Mouse (Mus musculus) embryonic facial prominence, embryonic 15.5 days (tissue): ENCODE data around the gene Ovch2. TPM values are rescaled to one million over a fixed set of nuclear protein-coding genes. Genes with fewer than 3 reads are reported as not detected.

ENCODE experiments used
- ATAC-seq: fragments of 200-750 bp; cut with Nextera tagmentation; 2 replicates; pipeline ENCODE4 v1.8.0; 2017; ENCODE audit warnings: low read depth, moderate TSS enrichment; ENCODE audit not compliant: insufficient number of reproducible peaks, low FRiP score, low TSS enrichment
- H3K27ac ChIP-seq: fragments of 300-500 bp; sonication (generic); replicated peaks from 2 replicates; pipeline ENCODE4 v1.5.1; 2015; ENCODE audit warnings: mild to moderate bottlenecking, inconsistent platforms
- H3K27me3 ChIP-seq: fragments of 300-500 bp; sonication (generic); 2 replicates; pipeline ENCODE4 v1.6.1; 2015; ENCODE audit warnings: inconsistent platforms
- H3K36me3 ChIP-seq: fragments of 300-500 bp; sonication (generic); 2 replicates; pipeline ENCODE4 v1.6.1; 2015; ENCODE audit warnings: mild to moderate bottlenecking, inconsistent platforms
- H3K4me1 ChIP-seq: fragments of 300-500 bp; sonication (generic); 2 replicates; pipeline ENCODE4 v1.6.1; 2015; ENCODE audit warnings: inconsistent platforms
- H3K4me2 ChIP-seq: fragments of 300-500 bp; sonication (generic); replicated peaks from 2 replicates; pipeline ENCODE4 v1.6.1; 2015; ENCODE audit warnings: mild to moderate bottlenecking, inconsistent platforms
- H3K4me3 ChIP-seq: fragments of 300-500 bp; sonication (generic); replicated peaks from 2 replicates; pipeline ENCODE4 v1.5.1; 2015; ENCODE audit warnings: mild to moderate bottlenecking, inconsistent platforms
- H3K9ac ChIP-seq: fragments of 300-500 bp; sonication (generic); 2 replicates; pipeline ENCODE4 v1.6.1; 2015; ENCODE audit warnings: inconsistent platforms
- H3K9me3 ChIP-seq: fragments of 300-500 bp; sonication (generic); replicated peaks from 2 replicates; pipeline ENCODE4 v1.6.1; 2016; ENCODE audit warnings: inconsistent platforms
- WGBS: fragments of 180-500 bp; shearing (Covaris S2); methylation state at CpG from one replicate; pipeline ENCODE4 v1.1.7; 2015; 5-methylcytosine and 5-hydroxymethylcytosine counted together
- polyA plus RNA-seq: library from polyadenylated mRNA; unstranded; fragments of >200 nt; fragmentation: Nextera tagmentation; extraction: Ambion mirVana; gene quantifications from 2 replicates; pipeline ENCODE4 v1.2.1, GENCODE M21; 2015

Gene Ovch2
- polyA plus RNA-seq, 1 experiment from 2014 or later, result not detected

DNA sequence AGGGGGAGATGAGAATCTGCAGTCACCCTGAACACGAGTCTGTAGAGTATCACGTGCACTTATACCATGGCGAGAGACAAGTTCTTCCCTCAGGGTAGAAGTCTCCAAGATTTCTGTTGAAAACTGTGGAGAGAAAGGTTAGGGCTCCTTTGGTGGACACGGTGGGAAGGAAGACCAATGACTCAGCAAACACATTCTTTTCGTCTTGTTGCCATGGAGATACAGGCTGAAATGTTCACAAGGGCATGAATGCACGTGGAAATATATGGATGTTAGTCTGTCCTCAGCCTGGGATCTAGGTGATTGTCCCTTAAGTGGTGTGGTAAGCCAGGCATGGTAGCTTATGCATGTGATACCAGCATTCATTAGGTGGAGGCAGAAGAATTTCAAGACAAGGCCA is 30.2 kb downstream of the Ovch2 start:
- no peak for ATAC-seq
- no peak overlapping the region for H3K4me3 ChIP-seq
- H3K9ac ChIP-seq, result no peak overlapping the region
- H3K27ac ChIP-seq, result no peak overlapping the region
- H3K36me3 ChIP-seq, result no peaks in the 10 kb centered on the region
- H3K4me1 ChIP-seq, result no peaks in the 10 kb centered on the region
- no peak overlapping the region for H3K4me2 ChIP-seq
- H3K27me3 ChIP-seq, result no peaks in the 10 kb centered on the region
- WGBS, result 53% methylated on average over 6 of the region's 6 CpGs
- H3K9me3 ChIP-seq, result no peaks in the 10 kb centered on the region

DNA sequence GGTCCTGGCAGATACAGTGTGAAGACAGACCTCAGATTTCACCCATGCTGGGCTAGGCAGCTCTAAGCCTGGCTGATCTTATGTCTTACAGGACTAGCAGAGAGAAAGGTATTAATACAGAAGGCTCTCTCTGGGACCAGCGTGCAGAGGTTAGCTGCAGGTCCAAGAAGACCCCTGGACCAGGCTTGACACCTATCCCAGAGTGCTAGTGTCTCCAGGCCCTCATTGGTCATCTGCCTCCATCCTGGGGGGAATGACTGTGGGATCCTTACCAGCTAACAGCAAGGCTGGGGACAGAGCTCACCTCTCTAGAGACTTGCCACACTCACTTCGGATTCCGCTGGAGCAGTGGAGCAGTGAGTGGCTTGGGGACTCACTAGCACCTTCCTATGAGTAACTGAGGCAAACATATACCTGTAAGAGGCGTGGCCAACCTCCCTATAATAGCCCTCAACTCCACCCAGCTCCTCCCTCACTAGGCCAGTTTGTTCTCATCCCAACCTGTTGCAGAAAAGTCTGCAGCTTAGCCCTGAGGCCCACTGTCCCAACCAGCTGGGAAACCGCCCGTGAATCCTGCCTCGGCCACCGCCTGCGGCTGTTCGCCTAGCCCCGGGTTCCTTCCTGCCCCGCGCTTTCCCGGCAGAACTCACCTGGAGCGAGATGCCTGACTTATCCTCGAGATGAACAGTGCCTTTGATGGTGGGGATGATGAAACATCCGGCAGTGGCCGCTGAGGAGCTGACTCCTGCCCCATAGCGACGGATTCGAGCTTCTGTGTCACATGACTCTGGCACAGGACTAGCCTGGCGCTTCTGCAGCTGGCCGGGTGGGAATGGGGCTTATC is 43.5 kb downstream of the Ovch2 start, which contains the start of gene Cyb5r2:
Gene Cyb5r2, minus strand, starts transcription at position 725 of the 844 bp plus-strand sequence.
- H3K36me3 ChIP-seq, result no peaks in the 10 kb centered on the region
- H3K9me3 ChIP-seq, result no peaks in the 10 kb centered on the region
- H3K4me1 ChIP-seq, result peaks cover 8% of the 10 kb centered on the region; the same call in 1 of the 2 replicates
- H3K27ac ChIP-seq, result no peak within 1 kb of the TSS
- 12% methylated on average over 23 of the region's 23 CpGs for WGBS
- ATAC-seq, result peak; percentile 60
- H3K4me3 ChIP-seq, result peak within 1 kb of the TSS; percentile 21
- H3K9ac ChIP-seq, result no peak within 1 kb of the TSS
- H3K27me3 ChIP-seq, result no peaks in the 10 kb centered on the region
- peak within 1 kb of the TSS; percentile 46 for H3K4me2 ChIP-seq

DNA sequence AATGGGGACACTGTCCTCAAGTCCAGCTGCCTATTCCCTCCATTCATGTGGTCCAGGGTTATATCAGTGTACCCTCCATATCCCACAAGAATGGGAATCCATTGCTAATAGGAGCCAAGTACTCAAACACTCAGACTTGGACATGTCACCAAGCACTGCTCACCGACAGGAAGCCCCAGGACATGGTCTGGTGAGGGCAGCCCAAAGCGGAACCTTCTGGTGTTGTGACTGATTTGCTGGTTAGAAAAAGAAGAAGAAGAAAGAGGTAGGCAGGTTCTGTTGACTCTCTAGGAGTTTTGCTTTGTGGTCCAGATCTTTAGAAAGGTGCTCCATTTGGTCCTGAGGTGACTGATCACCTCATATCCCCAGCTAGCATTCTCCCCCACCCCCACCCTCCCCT is 44.3 kb downstream of the Ovch2 start:
- H3K27me3 ChIP-seq, result no peaks in the 10 kb centered on the region
- H3K4me3 ChIP-seq, result no peak overlapping the region
- no peaks in the 10 kb centered on the region for H3K9me3 ChIP-seq
- no peak for ATAC-seq
- WGBS, result 82% methylated on average over 2 of the region's 2 CpGs
- no peaks in the 10 kb centered on the region for H3K36me3 ChIP-seq
- peaks cover 8% of the 10 kb centered on the region; the same call in 1 of the 2 replicates for H3K4me1 ChIP-seq
- no peak overlapping the region for H3K9ac ChIP-seq
- H3K4me2 ChIP-seq, result no peak overlapping the region
- no peak overlapping the region for H3K27ac ChIP-seq

DNA sequence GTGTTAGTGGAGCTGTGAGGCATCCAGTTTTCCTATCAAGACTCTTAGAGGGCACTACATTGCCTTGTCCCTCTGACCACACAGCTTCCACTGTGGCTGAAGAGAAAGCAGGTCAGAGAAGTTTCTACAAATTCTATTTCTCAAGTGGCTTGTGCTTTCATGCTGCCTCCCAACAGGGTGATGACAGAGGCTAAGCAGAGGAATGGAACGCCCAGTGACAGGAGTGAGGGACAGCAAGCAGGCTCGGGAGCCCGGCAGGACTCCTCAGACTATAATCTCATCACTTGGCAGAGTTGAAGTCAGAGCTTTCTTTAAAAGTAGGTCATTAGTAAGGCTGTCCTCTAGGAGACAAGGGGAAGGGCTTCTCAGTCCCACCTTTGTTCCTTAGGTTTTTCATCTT is 45.1 kb downstream of the Ovch2 start:
- 73% methylated on average over 3 of the region's 3 CpGs for WGBS

DNA sequence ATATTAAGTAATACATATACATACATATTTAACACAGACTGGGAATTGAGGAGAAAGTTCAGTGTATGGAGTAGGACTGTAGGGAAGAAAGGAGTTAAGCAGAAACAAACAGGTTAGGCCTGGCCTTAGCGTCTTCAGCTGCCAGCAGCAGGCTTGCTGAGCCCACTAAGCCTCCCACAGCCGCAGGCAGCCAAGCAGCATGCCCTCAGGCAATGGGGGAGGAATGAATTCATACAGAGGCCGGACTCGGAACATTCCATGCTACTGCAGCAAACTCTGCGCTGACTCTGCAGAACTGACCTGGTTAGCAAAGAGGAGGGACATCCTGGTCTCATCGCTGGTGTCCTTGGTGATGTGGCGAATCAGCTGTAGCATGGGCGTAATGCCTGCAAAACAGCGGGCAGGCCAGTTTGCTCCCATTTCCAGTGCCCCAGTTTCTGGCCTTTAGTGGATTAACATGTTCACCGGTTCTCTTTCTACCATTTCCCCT is 48.9 kb downstream of the Ovch2 start:
- Histone ChIP-seq H3K27me3 (no peaks in the 10 kb centered on the region), H3K9me3 (no peaks in the 10 kb centered on the region), H3K4me3 (no peak overlapping the region), H3K36me3 (no peaks in the 10 kb centered on the region), H3K27ac (no peak overlapping the region), H3K9ac (no peak overlapping the region), H3K4me2 (no peak overlapping the region), H3K4me1 (no peaks in the 10 kb centered on the region)
- 62% methylated on average over 10 of the region's 10 CpGs for WGBS
- no peak for ATAC-seq

More for the DNA sequence above, 45.1 kb downstream of the Ovch2 start:
- no peaks in the 10 kb centered on the region for H3K36me3 ChIP-seq
- no peak overlapping the region for H3K27ac ChIP-seq
- ATAC-seq, result no peak
- H3K4me3 ChIP-seq, result no peak overlapping the region
- no peak overlapping the region for H3K9ac ChIP-seq
- H3K4me2 ChIP-seq, result no peak overlapping the region
- no peaks in the 10 kb centered on the region for H3K9me3 ChIP-seq
- H3K4me1 ChIP-seq, result peaks cover 8% of the 10 kb centered on the region; the same call in 1 of the 2 replicates
- no peaks in the 10 kb centered on the region for H3K27me3 ChIP-seq

DNA sequence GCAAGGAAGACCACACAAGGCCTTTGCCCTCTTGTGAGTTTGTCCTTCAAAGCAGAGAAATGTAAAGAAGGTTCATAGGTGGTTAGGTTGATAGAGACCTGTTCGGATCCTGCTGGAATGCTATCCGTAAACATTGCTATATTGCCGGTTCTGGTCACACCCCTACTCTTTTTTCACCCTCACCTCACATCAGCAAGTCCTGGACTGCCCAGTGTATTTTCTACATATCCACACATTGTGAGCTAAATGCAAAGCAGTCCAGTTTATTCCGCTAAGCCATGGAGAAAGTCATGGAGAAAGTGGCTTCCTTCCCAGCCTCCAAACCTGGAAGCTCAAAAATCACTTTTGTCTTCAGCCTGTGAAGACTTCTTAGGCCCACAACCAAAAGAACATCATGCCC is 51.3 kb downstream of the Ovch2 start:
- Histone ChIP-seq H3K27ac (no peak overlapping the region), H3K4me2 (no peak overlapping the region), H3K36me3 (peaks cover 7% of the 10 kb centered on the region; the same call in 1 of the 2 replicates), H3K9ac (no peak overlapping the region), H3K4me1 (no peaks in the 10 kb centered on the region), H3K4me3 (no peak overlapping the region), H3K27me3 (no peaks in the 10 kb centered on the region), H3K9me3 (no peaks in the 10 kb centered on the region)
- no peak for ATAC-seq
- 90% methylated on average over 4 of the region's 4 CpGs for WGBS

DNA sequence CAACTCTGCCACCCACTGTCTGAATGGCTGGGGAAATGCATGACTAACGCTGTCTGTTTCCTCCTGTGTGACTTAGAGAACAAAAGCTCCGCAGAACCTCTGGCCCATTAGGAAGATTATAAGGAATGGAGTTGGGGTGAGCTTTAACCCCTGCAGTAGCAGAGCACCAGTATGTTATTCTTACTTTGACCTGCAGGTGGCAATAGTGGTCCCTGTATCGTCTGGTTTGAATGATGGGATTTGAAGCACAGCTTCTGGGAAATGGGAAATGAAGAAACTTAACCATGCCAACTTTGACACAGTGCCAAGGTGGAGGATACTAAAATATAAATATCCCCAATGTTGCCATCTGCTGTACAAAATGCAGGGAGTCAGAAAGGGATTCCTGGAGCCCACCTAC is 51.7 kb downstream of the Ovch2 start:
- no peaks in the 10 kb centered on the region for H3K9me3 ChIP-seq
- ATAC-seq, result no peak
- H3K4me1 ChIP-seq, result no peaks in the 10 kb centered on the region
- H3K9ac ChIP-seq, result no peak overlapping the region
- H3K4me3 ChIP-seq, result no peak overlapping the region
- no peak overlapping the region for H3K27ac ChIP-seq
- 2% methylated on average over 3 of the region's 3 CpGs for WGBS
- H3K36me3 ChIP-seq, result peaks cover 10% of the 10 kb centered on the region
- no peaks in the 10 kb centered on the region for H3K27me3 ChIP-seq
- H3K4me2 ChIP-seq, result no peak overlapping the region

DNA sequence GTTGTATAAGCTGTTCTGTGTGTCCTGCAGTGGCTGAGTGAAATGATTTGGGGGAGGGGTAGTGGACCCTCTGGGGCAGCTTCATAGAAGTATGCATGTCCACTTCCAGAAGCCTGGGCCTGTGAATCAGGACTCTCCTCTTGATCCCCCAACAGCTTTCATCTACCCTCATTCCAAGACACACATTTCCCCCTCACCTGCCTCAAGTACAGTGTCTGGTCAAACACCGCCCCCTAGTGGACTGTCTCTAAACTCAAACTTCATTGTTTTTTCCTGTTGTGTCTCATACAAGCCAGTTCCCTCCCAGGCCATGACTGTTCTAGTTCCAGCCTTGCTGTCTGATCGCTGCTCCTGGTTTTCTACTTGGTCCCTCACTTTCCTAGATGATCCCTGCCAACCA is 53.1 kb downstream of the Ovch2 start:
- peaks cover 23% of the 10 kb centered on the region for H3K36me3 ChIP-seq
- no peaks in the 10 kb centered on the region for H3K4me1 ChIP-seq
- WGBS, result 15% methylated on average over 2 of the region's 2 CpGs
- no peaks in the 10 kb centered on the region for H3K27me3 ChIP-seq
- H3K4me2 ChIP-seq, result no peak overlapping the region
- no peak for ATAC-seq
- H3K9me3 ChIP-seq, result no peaks in the 10 kb centered on the region
- H3K4me3 ChIP-seq, result no peak overlapping the region
- no peak overlapping the region for H3K9ac ChIP-seq
- no peak overlapping the region for H3K27ac ChIP-seq

DNA sequence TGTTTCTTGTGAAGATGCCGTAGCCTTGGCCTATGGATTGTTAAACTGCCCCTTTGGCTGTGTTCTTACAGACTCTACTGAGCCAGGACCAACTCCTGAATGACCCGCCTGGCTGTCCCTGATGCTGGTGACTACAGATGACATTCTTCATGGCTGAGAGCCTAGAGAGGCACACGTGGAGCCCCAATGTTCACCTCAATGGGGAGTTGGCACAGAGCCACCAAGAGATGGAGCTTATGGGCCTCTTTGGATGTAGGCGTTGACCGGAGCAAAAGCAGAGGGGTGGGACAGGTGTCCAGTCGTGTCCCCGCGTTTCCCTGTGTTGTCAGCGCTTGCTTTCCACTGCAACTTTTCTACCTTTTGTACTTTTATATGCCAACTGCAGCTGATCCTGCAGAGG is 53.5 kb downstream of the Ovch2 start:
- no peaks in the 10 kb centered on the region for H3K9me3 ChIP-seq
- H3K4me2 ChIP-seq, result no peak overlapping the region
- H3K27ac ChIP-seq, result no peak overlapping the region
- H3K27me3 ChIP-seq, result no peaks in the 10 kb centered on the region
- H3K4me3 ChIP-seq, result no peak overlapping the region
- H3K4me1 ChIP-seq, result no peaks in the 10 kb centered on the region
- H3K36me3 ChIP-seq, result peaks cover 26% of the 10 kb centered on the region
- no peak overlapping the region for H3K9ac ChIP-seq
- 88% methylated on average over 9 of the region's 9 CpGs for WGBS
- ATAC-seq, result no peak

DNA sequence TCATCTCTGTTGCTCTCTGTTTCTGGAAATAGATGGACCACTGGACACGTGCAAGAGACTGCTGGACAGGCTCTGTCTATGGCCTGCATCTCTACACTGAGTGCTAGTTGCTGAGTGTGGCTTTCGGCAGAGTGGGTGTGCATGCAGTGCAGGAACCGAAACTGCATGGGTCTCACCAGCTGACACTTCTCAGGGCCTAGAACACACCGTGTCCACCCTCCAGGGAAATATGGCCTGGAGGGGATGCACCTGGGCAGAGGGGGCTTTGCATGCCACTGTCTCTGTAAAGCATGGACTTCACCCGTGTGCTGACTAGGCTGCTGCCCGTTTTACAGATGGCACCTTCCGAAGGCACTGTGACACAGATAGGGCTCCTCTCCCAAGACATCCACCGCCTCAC is 55.0 kb downstream of the Ovch2 start:
- H3K4me2 ChIP-seq, result no peak overlapping the region
- no peaks in the 10 kb centered on the region for H3K27me3 ChIP-seq
- no peak overlapping the region for H3K4me3 ChIP-seq
- H3K36me3 ChIP-seq, result peaks cover 30% of the 10 kb centered on the region
- H3K9ac ChIP-seq, result no peak overlapping the region
- no peak for ATAC-seq
- H3K9me3 ChIP-seq, result no peaks in the 10 kb centered on the region
- H3K4me1 ChIP-seq, result no peaks in the 10 kb centered on the region
- no peak overlapping the region for H3K27ac ChIP-seq
- WGBS, result 83% methylated on average over 8 of the region's 8 CpGs

DNA sequence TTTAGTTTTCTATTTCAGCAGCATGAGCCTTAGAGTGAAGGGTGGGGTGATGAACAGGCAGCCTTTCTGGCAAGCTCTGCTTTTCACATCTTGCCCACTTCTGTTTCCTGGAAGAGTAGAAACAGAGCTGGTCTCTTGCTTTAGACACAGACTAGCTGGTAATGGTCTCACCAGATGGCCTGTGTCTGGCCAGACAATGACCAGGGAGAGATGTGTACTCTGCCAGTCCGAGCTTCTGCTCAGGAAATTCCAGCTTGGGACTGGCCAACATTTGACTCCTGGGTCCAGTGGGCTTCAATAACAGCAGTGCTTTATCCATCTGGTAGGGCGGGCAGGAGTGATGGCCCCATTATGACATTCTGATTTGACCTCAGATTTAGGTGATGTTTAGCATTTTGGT is 55.9 kb downstream of the Ovch2 start:
- Histone ChIP-seq H3K36me3 (peaks cover 35% of the 10 kb centered on the region), H3K27me3 (no peaks in the 10 kb centered on the region), H3K4me1 (no peaks in the 10 kb centered on the region), H3K4me2 (no peak overlapping the region), H3K4me3 (no peak overlapping the region), H3K9ac (no peak overlapping the region), H3K9me3 (no peaks in the 10 kb centered on the region), H3K27ac (no peak overlapping the region)
- no peak for ATAC-seq
- WGBS, result 82% methylated on average over 2 of the region's 2 CpGs

DNA sequence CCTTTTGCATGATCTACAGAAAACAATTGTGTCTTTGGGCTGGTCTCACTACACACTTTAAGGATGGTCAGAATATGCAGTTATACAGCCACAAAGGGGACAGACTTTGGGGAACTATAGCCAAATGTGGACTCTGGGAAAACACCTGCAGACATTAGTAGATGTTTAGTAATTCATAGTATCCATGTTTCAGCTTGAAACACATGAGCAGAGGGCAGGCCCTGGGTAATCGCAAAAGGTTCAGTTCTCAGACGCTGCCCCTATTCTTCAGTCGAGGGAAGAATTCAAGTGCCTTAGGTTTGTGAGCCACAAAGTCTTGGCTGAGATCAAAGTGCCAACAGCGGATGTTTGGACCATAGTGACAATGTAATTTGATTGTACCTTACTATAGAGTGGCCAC is 56.6 kb downstream of the Ovch2 start:
- H3K27me3 ChIP-seq, result no peaks in the 10 kb centered on the region
- WGBS, result 91% methylated on average over 4 of the region's 4 CpGs
- no peak overlapping the region for H3K4me3 ChIP-seq
- H3K9ac ChIP-seq, result no peak overlapping the region
- H3K9me3 ChIP-seq, result no peaks in the 10 kb centered on the region
- H3K27ac ChIP-seq, result no peak overlapping the region
- ATAC-seq, result no peak
- H3K36me3 ChIP-seq, result peaks cover 37% of the 10 kb centered on the region
- no peak overlapping the region for H3K4me2 ChIP-seq
- no peaks in the 10 kb centered on the region for H3K4me1 ChIP-seq
